Comparison of ENCODE assay signal across 21 mouse cellular contexts in the genomic region with DNA sequence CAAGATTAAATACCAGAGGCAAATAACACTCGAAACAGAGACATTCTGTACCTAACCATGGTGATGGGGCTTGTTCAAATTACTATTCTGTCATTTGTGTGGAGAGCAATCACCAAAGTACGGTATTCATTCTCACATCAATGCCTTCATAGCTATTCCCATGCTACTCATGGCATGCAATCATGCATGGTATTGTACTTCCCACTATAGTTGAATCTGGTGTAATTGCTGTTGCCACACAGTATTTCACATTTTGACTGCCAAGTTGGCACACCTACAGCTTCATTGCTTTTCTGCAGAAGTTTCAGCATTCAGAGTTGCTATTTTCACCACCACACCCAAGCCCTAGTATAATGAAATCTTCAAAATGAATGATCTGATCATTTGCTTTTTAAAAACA. TPM values are rescaled to one million over a fixed set of nuclear protein-coding genes. Genes with fewer than 3 reads are reported as not detected.
A peak's percentile ranks its signal among the peaks of the same experiment; 100 is the strongest.
DNase-seq lines count a peak whose midpoint lies in the region; ATAC-seq and TF ChIP-seq lines count a peak whose summit lies in the region.
"Had no signal": no experiment of that assay in that cellular context is flagged by ENCODE, and none has a peak within 500 bp of the region (broad histone marks: within the 10 kb centered on the region; RNA-seq: fewer than 3 reads in every experiment).

No protein-coding gene starts in this region.

- H3K4me3 ChIP-seq in forebrain, embryonic 14.5 days (ENCODE audit: low read depth, low read length) = no peak overlapping the region
- H3K4me3 ChIP-seq in forebrain, embryonic 10.5 days = no peak overlapping the region
- peak overlapping the region; percentile 17; the same call in 1 of the 2 replicates for H3K4me3 ChIP-seq in embryonic fibroblast, embryonic 13.5 days (ENCODE audit: insufficient read depth, low read length)
- H3K4me3 ChIP-seq: heart, embryonic 10.5 days; hindbrain, embryonic 12.5 days; limb, embryonic 12.5 days; lung, embryonic 15.5 days; megakaryocyte, embryonic 14.5 days had no signal

- H3K9ac ChIP-seq in forebrain, embryonic 14.5 days (ENCODE audit: low read length) = no peak overlapping the region
- H3K9ac ChIP-seq: hindbrain, embryonic 12.5 days; limb, embryonic 12.5 days; liver, embryonic 14.5 days; lung, embryonic 15.5 days had no signal

- TF ChIP-seq POLR2A in embryonic fibroblast, embryonic 13.5 days (IDR thresholded peaks at IDR 0.05; ENCODE audit: low read depth, low read length) = no peak

- 65% methylated on average over 2 of the region's 2 CpGs for WGBS in forebrain, embryonic 14.5 days
- WGBS in forebrain, embryonic 10.5 days = 91% methylated on average over 2 of the region's 2 CpGs

- H3K27ac ChIP-seq in forebrain, embryonic 14.5 days (ENCODE audit: low read depth, low read length) = no peak overlapping the region
- H3K27ac ChIP-seq in forebrain, embryonic 10.5 days = no peak overlapping the region
- H3K27ac ChIP-seq in embryonic fibroblast, embryonic 13.5 days (ENCODE audit: insufficient read depth, low read length) = peak overlapping the region; percentile 72; the same call in 1 of the 2 replicates
- H3K27ac ChIP-seq: heart, embryonic 10.5 days; hindbrain, embryonic 12.5 days; limb, embryonic 12.5 days; liver, embryonic 14.5 days; lung, embryonic 15.5 days had no signal

- H3K4me2 ChIP-seq in forebrain, embryonic 14.5 days (ENCODE audit: low read length) = no peak overlapping the region
- H3K4me2 ChIP-seq: hindbrain, embryonic 12.5 days; limb, embryonic 12.5 days; lung, embryonic 15.5 days had no signal

- peak; percentile 70 for DNase-seq in forebrain, embryonic 14.5 days (ENCODE audit: low spot score)
- no peak for DNase-seq in forebrain, embryonic 10.5 days (ENCODE audit: extremely low spot score, low spot score)
- peak; percentile 48 for DNase-seq in 3T3-L1 (ENCODE audit: low read depth, low spot score)
- peak; percentile 66 for DNase-seq in NIH3T3 (ENCODE audit: low read depth)
- DNase-seq in kidney, postnatal 4 days = no peak
- no peak for DNase-seq in lung, postnatal 14 days
- DNase-seq: cerebellum, adult 9-11 months; gastrocnemius, postnatal 25 days; heart, postnatal 10 days; kidney, postnatal 36 days; midbrain, embryonic 14.5 days; thymus, postnatal 25 days had no signal

- ATAC-seq in forebrain, embryonic 14.5 days = peak; percentile 86; the same call in 1 of the 2 replicates
- ATAC-seq in inflammation-experienced regulatory T-cells, adult 6 months = no peak
- ATAC-seq: Patski had no signal

- H3K36me3 ChIP-seq in forebrain, embryonic 14.5 days (ENCODE audit: control insufficient read depth, insufficient read depth, low read length) = no peaks in the 10 kb centered on the region
- H3K36me3 ChIP-seq in forebrain, embryonic 10.5 days (replicated peaks) = no peaks in the 10 kb centered on the region
- H3K36me3 ChIP-seq: heart, embryonic 10.5 days; hindbrain, embryonic 12.5 days; limb, embryonic 12.5 days; lung, embryonic 15.5 days had no signal

- TF ChIP-seq CTCF in embryonic fibroblast, embryonic 13.5 days (IDR thresholded peaks at IDR 0.05; ENCODE audit: borderline replicate concordance, insufficient read depth, low read length) = no peak

- no peaks in the 10 kb centered on the region for H3K9me3 ChIP-seq in forebrain, embryonic 14.5 days (replicated peaks; ENCODE audit: control insufficient read depth, low read length)
- H3K9me3 ChIP-seq in forebrain, embryonic 10.5 days = no peaks in the 10 kb centered on the region
- H3K9me3 ChIP-seq: heart, embryonic 10.5 days; hindbrain, embryonic 12.5 days; limb, embryonic 12.5 days; lung, embryonic 15.5 days; megakaryocyte, embryonic 14.5 days had no signal

- no peaks in the 10 kb centered on the region for H3K27me3 ChIP-seq in forebrain, embryonic 14.5 days (replicated peaks; ENCODE audit: control insufficient read depth, insufficient read depth, low read length)
- no peaks in the 10 kb centered on the region for H3K27me3 ChIP-seq in forebrain, embryonic 10.5 days (ENCODE audit: poor library complexity, severe bottlenecking)
- H3K27me3 ChIP-seq: hindbrain, embryonic 12.5 days; limb, embryonic 12.5 days; lung, embryonic 15.5 days; megakaryocyte, embryonic 14.5 days; Patski had no signal

- no peaks in the 10 kb centered on the region for H3K4me1 ChIP-seq in forebrain, embryonic 14.5 days (ENCODE audit: control insufficient read depth, insufficient read depth, low read length)
- H3K4me1 ChIP-seq in forebrain, embryonic 10.5 days = no peaks in the 10 kb centered on the region
- peaks cover 4% of the 10 kb centered on the region; the same call in 1 of the 2 replicates for H3K4me1 ChIP-seq in embryonic fibroblast, embryonic 13.5 days (ENCODE audit: control insufficient read depth, insufficient read depth, low read length)
- H3K4me1 ChIP-seq: heart, embryonic 10.5 days; hindbrain, embryonic 12.5 days; lung, embryonic 15.5 days had no signal

RNA-seq across cellular contexts. Expression of a gene that starts 4.4 kb away (rescaled TPM):
- 4.9 and 7.8 TPM in 2 replicates for polyA plus RNA-seq in forebrain, embryonic 14.5 days (2014; fragmentation: Nextera tagmentation; extraction: Ambion mirVana)
- 0.88 and 1.3 TPM in 2 replicates for polyA plus RNA-seq in forebrain, embryonic 10.5 days (2016; fragmentation: Nextera tagmentation; extraction: Ambion mirVana)
- polyA plus RNA-seq in embryonic fibroblast, embryonic 13.5 days (2011; ENCODE audit: insufficient read length, low read depth, missing spikeins) = 2,091 and 2,241 TPM in 2 replicates
- polyA plus RNA-seq in inflammation-experienced regulatory T-cells, adult 6 months (2017; shearing (Covaris generic)) = 10 to 100 TPM in 1 of 3 experiments, 1 to 10 TPM in 2; 6.1 to 16.1 (median 6.9) TPM

Comparison
In these comparisons a context has a peak if more than half of its experiments do, and no peak if none do; other contexts are left out.
1. DNase-seq: peak in forebrain, embryonic 14.5 days (single experiment), 3T3-L1 (single experiment) and NIH3T3 (single experiment); none in forebrain, embryonic 10.5 days (single experiment), kidney, postnatal 4 days (0 of 2) and lung, postnatal 14 days (single experiment).
2. RNA of a gene that starts 4.4 kb away (polyA plus RNA-seq): 2,091 to 2,241 TPM in embryonic fibroblast, embryonic 13.5 days; 6.1 to 16.1 TPM in inflammation-experienced regulatory T-cells, adult 6 months, 4.9 to 7.8 TPM in forebrain, embryonic 14.5 days and 0.88 to 1.3 TPM in forebrain, embryonic 10.5 days; every median in the first group is over 100 times any median in the second.